In genomic region chr8:64804971-64805370, GRCm38 (mm10) we compare ENCODE assay signal across 13 mouse cellular contexts.
"Had no signal": no experiment of that assay in that cellular context is flagged by ENCODE, and none has a peak within 500 bp of the region (broad histone marks: within the 10 kb centered on the region; RNA-seq: fewer than 3 reads in every experiment).

No protein-coding gene starts in this region.

- ATAC-seq: midbrain, embryonic 13.5 days had no signal

- H3K9ac ChIP-seq: limb, embryonic 13.5 days; lung, embryonic 15.5 days; midbrain, embryonic 13.5 days; neural tube, embryonic 15.5 days had no signal

- DNase-seq: kidney, adult 9 months; kidney, postnatal 10 days; layer of hippocampus, adult 9-11 months; layer of hippocampus, postnatal 36 days; left cerebral cortex, postnatal 4 days; thymus, adult 18-20 months; thymus, postnatal 14 days had no signal

- H3K4me1 ChIP-seq: lung, embryonic 15.5 days; neural tube, embryonic 15.5 days had no signal

- H3K27ac ChIP-seq: limb, embryonic 13.5 days; lung, embryonic 15.5 days; midbrain, embryonic 13.5 days; neural tube, embryonic 15.5 days; stomach, postnatal 0 days had no signal

- H3K4me2 ChIP-seq: limb, embryonic 13.5 days; lung, embryonic 15.5 days; midbrain, embryonic 13.5 days; neural tube, embryonic 15.5 days had no signal

- H3K4me3 ChIP-seq: limb, embryonic 13.5 days; lung, embryonic 15.5 days; midbrain, embryonic 13.5 days; myocyte; neural tube, embryonic 15.5 days had no signal

- H3K27me3 ChIP-seq: limb, embryonic 13.5 days; lung, embryonic 15.5 days; midbrain, embryonic 13.5 days; neural tube, embryonic 15.5 days had no signal

- H3K36me3 ChIP-seq: limb, embryonic 13.5 days; lung, embryonic 15.5 days; midbrain, embryonic 13.5 days; neural tube, embryonic 15.5 days had no signal

- H3K9me3 ChIP-seq: limb, embryonic 13.5 days; lung, embryonic 15.5 days; midbrain, embryonic 13.5 days; neural tube, embryonic 15.5 days had no signal
